Mouse (Mus musculus) embryonic fibroblast, embryonic 13.5 days (primary cell): ENCODE data around the gene Rrm2.

Source experiments
- CTCF ChIP-seq: IDR thresholded peaks from 2 replicates; pipeline ENCODE4 v1.5.1; 2011; ENCODE audit warnings: mild to moderate bottlenecking, control low read depth, low read length, moderate library complexity, borderline replicate concordance; ENCODE audit not compliant: insufficient read depth
- POLR2A ChIP-seq: IDR thresholded peaks from 2 replicates; pipeline ENCODE4 v1.6.1; 2011; ENCODE audit warnings: low read depth, mild to moderate bottlenecking, control low read depth, low read length, moderate library complexity

DNA sequence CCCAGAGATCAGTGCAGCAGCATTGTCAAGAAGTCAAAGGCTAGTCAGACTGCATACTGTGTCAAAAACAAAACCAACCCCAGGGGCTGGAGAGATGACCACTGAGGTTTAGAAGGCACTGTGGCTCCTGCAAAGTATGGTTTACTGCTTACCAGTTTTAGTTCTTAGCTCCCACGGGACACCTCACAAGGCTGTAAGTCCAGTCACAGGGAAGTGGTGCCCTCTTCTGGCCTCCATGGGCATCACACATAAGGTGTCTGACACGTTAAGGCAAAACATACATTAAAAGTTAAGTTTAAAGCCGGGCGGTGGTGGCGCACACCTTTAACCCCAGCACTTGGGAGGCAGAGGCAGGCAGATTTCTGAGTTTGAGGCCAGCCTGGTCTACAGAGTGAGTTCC lies 2.6 kb downstream of the Rrm2 start:
- TF ChIP-seq CTCF, result peak; percentile 49; the same call in 1 of the 2 replicates
- TF ChIP-seq POLR2A, result no peak
